Mouse (Mus musculus): ENCODE results near the gene Pcsk5.

Pcsk5 gene

GRCm38 (mm10) chr19:17400571-17400970, 436.9 kb downstream of the Pcsk5 start:
- DNase-seq (ENCODE audit: low spot score in 2 of 2), result no peak

- DNase-seq (ENCODE audit: low spot score in 2 of 2), result no peak
Measured at GRCm38 (mm10) chr19:17399965-17400364, 437.5 kb downstream of the Pcsk5 start.

DNA sequence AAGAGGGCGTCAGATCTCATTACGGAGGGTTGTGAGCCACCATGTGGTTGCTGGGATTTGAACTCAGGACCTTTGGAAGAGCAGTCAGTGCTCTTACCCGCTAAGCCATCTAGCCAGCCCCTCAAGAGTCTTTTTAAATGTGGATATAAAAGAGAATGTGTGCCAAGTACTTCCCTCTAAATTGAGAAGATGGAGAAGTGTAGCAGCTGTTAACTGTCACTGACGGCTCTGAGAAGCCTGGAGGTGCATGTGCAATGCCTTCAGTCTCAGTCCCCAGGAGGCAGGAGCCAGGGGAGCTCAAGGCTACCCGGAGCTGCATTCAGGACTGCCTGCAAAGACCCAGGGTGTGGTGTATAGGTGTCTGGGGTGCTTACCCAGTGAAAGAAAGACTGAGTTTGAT, 439.5 kb downstream of the Pcsk5 start:
- no peak for DNase-seq (ENCODE audit: low spot score in 2 of 2)

GRCm38 (mm10) chr19:17396802-17397201, 440.6 kb downstream of the Pcsk5 start:
- DNase-seq (ENCODE audit: low spot score in 2 of 2), result no peak

- peak; percentile 84 to 94 for DNase-seq (ENCODE audit: low spot score in 2 of 2)
Measured at GRCm38 (mm10) chr19:17393841-17394591, 443.4 kb downstream of the Pcsk5 start, which contains the start of gene Rfk. Gene Rfk (plus strand): TSS chr19:17394043.

DNA sequence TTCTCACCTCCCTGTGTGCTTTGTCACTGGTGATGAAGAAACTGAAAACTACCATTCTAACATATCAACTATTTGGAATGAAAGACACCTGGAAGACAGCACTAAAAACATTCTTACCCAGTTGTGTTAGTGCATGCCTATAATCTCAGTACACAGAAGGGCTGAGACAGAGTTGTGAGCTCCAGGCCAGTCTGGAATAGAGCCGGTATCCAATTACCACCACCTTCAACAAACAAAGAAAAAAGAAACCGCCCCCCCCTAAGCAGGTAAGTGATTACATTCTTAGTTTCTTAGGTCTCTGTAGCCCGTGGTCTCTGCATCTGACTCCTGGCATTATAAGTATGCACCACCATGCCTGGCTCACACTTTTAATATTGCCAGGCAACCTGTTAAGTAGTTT, 444.6 kb downstream of the Pcsk5 start:
- DNase-seq (ENCODE audit: low spot score in 2 of 2), result no peak

GRCm38 (mm10) chr19:17388404-17388803, 449.0 kb downstream of the Pcsk5 start:
- DNase-seq (ENCODE audit: low spot score in 2 of 2), result no peak

GRCm38 (mm10) chr19:17386424-17386823, 451.0 kb downstream of the Pcsk5 start:
- no peak for DNase-seq (ENCODE audit: low spot score in 2 of 2)

DNA sequence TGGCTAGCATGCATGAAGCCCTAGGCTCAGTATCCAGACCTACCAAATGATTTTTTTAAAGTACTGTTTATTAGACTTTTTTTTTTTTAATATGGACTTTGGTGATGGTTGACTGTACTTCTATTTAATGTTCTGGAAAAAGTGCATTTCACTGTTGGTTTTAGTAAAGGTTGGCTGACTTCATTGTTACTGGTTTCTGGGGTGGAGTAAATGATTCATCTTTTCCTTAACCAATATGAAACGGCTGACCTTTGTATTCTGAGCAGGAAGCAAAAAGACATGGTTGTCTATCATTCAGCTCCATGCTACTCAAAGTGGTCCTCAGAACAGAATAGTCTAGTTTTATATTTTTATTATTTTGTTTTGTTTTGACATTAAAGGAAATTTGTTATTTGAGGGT, 452.0 kb downstream of the Pcsk5 start:
- no peak for DNase-seq (ENCODE audit: low spot score in 2 of 2)

DNA sequence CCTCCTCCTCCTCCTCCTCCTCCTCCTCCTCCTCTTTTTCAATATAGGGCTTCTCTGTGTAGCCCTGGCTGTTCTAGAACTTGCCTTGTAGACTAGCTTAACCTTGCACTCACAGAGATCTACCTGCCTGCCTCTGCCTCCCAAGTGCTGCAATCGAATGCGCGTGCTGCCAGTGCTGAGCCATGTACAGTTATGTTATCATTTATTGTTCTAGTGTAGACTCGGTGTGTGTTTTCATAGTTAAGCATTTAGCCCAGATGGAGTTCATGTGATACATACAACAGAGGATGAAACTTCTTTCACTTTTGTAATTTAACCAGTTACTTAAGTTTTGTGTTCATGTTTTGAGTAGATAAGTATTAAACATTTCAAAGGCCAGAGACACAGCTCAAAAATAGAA, 452.4 kb downstream of the Pcsk5 start:
- DNase-seq (ENCODE audit: low spot score in 2 of 2), result no peak

DNA sequence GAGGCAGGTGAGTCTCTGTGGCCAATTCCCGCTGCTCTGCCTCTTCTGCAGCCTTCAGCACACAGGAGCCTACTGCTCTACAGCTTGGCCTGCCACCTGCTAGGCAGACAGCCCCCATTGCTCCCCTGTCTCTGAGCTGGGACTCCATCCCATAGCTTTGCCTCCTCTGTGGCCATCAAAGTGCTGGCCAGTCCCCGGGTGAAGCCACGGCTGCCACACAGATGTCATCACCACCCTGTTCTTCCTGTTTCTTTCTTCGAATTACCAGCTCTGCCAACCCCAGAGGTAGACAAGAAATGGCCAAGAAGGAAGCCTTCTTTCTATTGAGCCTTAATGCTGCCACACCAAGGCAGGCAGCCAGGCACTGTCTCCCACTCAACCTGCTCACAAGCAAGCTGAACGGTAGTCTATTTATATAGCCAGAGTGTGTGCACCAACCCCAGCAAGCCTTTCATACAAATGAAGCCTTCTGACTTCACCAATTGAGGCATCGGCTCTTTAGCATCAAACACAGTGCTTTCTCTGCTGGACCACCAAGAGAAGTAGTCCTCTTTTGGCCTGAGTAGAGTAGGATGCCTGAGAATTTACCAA, 454.5 kb downstream of the Pcsk5 start:
- no peak for DNase-seq (ENCODE audit: low spot score in 2 of 2)

Measured in cerebellum, postnatal 4 days (tissue).